9 mouse cellular contexts compared by ENCODE assay signal in genomic region chr15:79697011-79697410, GRCm38 (mm10). TPM values are rescaled to one million over a fixed set of nuclear protein-coding genes. Genes with fewer than 3 reads are reported as not detected.
DNase-seq lines count a peak whose midpoint lies in the region; ATAC-seq and TF ChIP-seq lines count a peak whose summit lies in the region.
"Had no signal": no experiment of that assay in that cellular context is flagged by ENCODE, and none has a peak within 500 bp of the region (broad histone marks: within the 10 kb centered on the region; RNA-seq: fewer than 3 reads in every experiment).

No protein-coding gene starts in this region.

- 54% methylated on average over 6 of the region's 6 CpGs for WGBS in forebrain, embryonic 15.5 days
- 60% methylated on average over 6 of the region's 6 CpGs for WGBS in kidney, postnatal 0 days

- H3K4me2 ChIP-seq in forebrain, embryonic 15.5 days (replicated peaks): no peak overlapping the region
- H3K4me2 ChIP-seq in kidney, postnatal 0 days (ENCODE audit: low read length): no peak overlapping the region
- H3K4me2 ChIP-seq: lung, embryonic 14.5 days had no signal

- peaks cover 64% of the 10 kb centered on the region for H3K4me1 ChIP-seq in G1E (ENCODE audit: insufficient read depth, low read depth, low read length)
- peaks cover 27% of the 10 kb centered on the region for H3K4me1 ChIP-seq in forebrain, embryonic 15.5 days
- H3K4me1 ChIP-seq in kidney, postnatal 0 days (replicated peaks; ENCODE audit: insufficient read depth, low read length): peaks cover 18% of the 10 kb centered on the region; the same call in 1 of the 2 replicates

- H3K4me3 ChIP-seq in G1E (ENCODE audit: low read depth, low read length): peak overlapping the region; percentile 53; the same call in 1 of the 2 replicates
- H3K4me3 ChIP-seq in forebrain, embryonic 15.5 days: no peak overlapping the region
- no peak overlapping the region for H3K4me3 ChIP-seq in kidney, postnatal 0 days (replicated peaks; ENCODE audit: low read depth, low read length)

- no peak for ATAC-seq in G1E (ENCODE audit: extremely low read depth, insufficient number of reproducible peaks, low FRiP score, poor library complexity, severe bottlenecking)
- ATAC-seq in forebrain, embryonic 15.5 days (replicated peaks): peak; percentile 72
- peak; percentile 71 for ATAC-seq in kidney, postnatal 0 days (replicated peaks; ENCODE audit: low FRiP score, low read depth)
- no peak for ATAC-seq in megakaryocyte, adult 5-6 weeks (ENCODE audit: poor library complexity, severe bottlenecking)

- no peaks in the 10 kb centered on the region for H3K27me3 ChIP-seq in G1E (ENCODE audit: insufficient read depth, low read length)
- no peaks in the 10 kb centered on the region for H3K27me3 ChIP-seq in forebrain, embryonic 15.5 days
- no peaks in the 10 kb centered on the region for H3K27me3 ChIP-seq in kidney, postnatal 0 days (ENCODE audit: insufficient read depth, low read length)

- peak overlapping the region; percentile 66 for H3K27ac ChIP-seq in forebrain, embryonic 15.5 days (replicated peaks)
- H3K27ac ChIP-seq in kidney, postnatal 0 days: peak overlapping the region; percentile 15; the same call in 1 of the 2 replicates

- DNase-seq in G1E (ENCODE audit: low spot score): no peak
- DNase-seq in brain, adult 2 months (ENCODE audit: low read depth, low spot score): peak; percentile 83
- DNase-seq in kidney, postnatal 0 days (ENCODE audit: low spot score): no peak
- DNase-seq in right cerebral cortex, postnatal 25 days: no peak
- DNase-seq in adrenal gland, adult 8-10 months: no peak
- DNase-seq in adipocyte (ENCODE audit: low spot score): no peak
- DNase-seq: lung, embryonic 14.5 days had no signal

- no peak overlapping the region for H3K9ac ChIP-seq in forebrain, embryonic 15.5 days (replicated peaks)
- H3K9ac ChIP-seq in kidney, postnatal 0 days (ENCODE audit: low read depth, low read length): no peak overlapping the region
- H3K9ac ChIP-seq: lung, embryonic 14.5 days had no signal

- H3K36me3 ChIP-seq in G1E (replicated peaks): peaks cover 63% of the 10 kb centered on the region
- H3K36me3 ChIP-seq in forebrain, embryonic 15.5 days: 0 out of 2 replicates have a peak, but pooled peaks cover 4% of the 10 kb centered on the region
- 0 out of 2 replicates have a peak, but pooled peaks cover 3% of the 10 kb centered on the region for H3K36me3 ChIP-seq in kidney, postnatal 0 days (ENCODE audit: insufficient read depth, low read length)

- no peak for TF ChIP-seq CTCF in G1E (IDR thresholded peaks at IDR 0.05; ENCODE audit: low read depth, low read length)
- no peak for TF ChIP-seq CTCF in kidney, postnatal 0 days (IDR thresholded peaks at IDR 0.05; ENCODE audit: low read depth)

- no peaks in the 10 kb centered on the region for H3K9me3 ChIP-seq in G1E (replicated peaks)
- H3K9me3 ChIP-seq in forebrain, embryonic 15.5 days: no peaks in the 10 kb centered on the region
- no peaks in the 10 kb centered on the region for H3K9me3 ChIP-seq in kidney, postnatal 0 days (replicated peaks; ENCODE audit: low read length)

RNA-seq across cellular contexts. Expression of gene Gtpbp1, which starts 6.4 kb away (rescaled TPM):
- 63.7 and 74.7 TPM in 2 replicates for total RNA-seq in G1E (2014; fragmentation: Nextera tagmentation)
- 54.8 and 58.6 TPM in 2 replicates for total RNA-seq in G1E (2017)
- 108 and 116 TPM in 2 replicates for polyA plus RNA-seq in G1E (2012)
- 53.9 and 58.0 TPM in 2 replicates for polyA plus RNA-seq in forebrain, embryonic 15.5 days (2015; fragmentation: Nextera tagmentation; extraction: Ambion mirVana)
- 24.3 and 26.9 TPM in 2 replicates for polyA plus RNA-seq in kidney, postnatal 0 days (2015; fragmentation: Nextera tagmentation; extraction: Ambion mirVana)
- 10 to 100 TPM; 27.2 to 43.1 (median 32.1) TPM for total RNA-seq in adrenal gland, adult 8-10 months (2022)
- 31.2 and 31.9 TPM in 2 replicates for total RNA-seq in megakaryocyte, adult 5-6 weeks (2015)
- 36.8 and 56.8 TPM in 2 replicates for total RNA-seq in megakaryocyte, adult 5-6 weeks (2017)

RNA-seq across cellular contexts. Expression of gene Josd1, which starts 9.3 kb away (rescaled TPM):
- 19.1 and 23.3 TPM in 2 replicates for total RNA-seq in G1E (2014; fragmentation: Nextera tagmentation)
- 21.6 and 21.9 TPM in 2 replicates for total RNA-seq in G1E (2017)
- polyA plus RNA-seq in G1E (2012): 16.7 and 22.6 TPM in 2 replicates
- polyA plus RNA-seq in forebrain, embryonic 15.5 days (2015; fragmentation: Nextera tagmentation; extraction: Ambion mirVana): 23.3 and 26.8 TPM in 2 replicates
- polyA plus RNA-seq in kidney, postnatal 0 days (2015; fragmentation: Nextera tagmentation; extraction: Ambion mirVana): 18.8 and 19.0 TPM in 2 replicates
- total RNA-seq in adrenal gland, adult 8-10 months (2022): 10 to 100 TPM; 22.8 to 30.3 (median 25.0) TPM
- 6.7 and 8.0 TPM in 2 replicates for total RNA-seq in megakaryocyte, adult 5-6 weeks (2015)
- 10.7 and 13.0 TPM in 2 replicates for total RNA-seq in megakaryocyte, adult 5-6 weeks (2017)

RNA-seq across cellular contexts. Expression of gene Tomm22, which starts 26.4 kb away (rescaled TPM):
- total RNA-seq in G1E (2014; fragmentation: Nextera tagmentation) (116 and 133 TPM in 2 replicates), G1E (2017) (144 and 169 TPM in 2 replicates)
- polyA plus RNA-seq in G1E (2012): 103 and 140 TPM in 2 replicates
- polyA plus RNA-seq in forebrain, embryonic 15.5 days (2015; fragmentation: Nextera tagmentation; extraction: Ambion mirVana): 264 and 266 TPM in 2 replicates
- 264 TPM in 2 replicates for polyA plus RNA-seq in kidney, postnatal 0 days (2015; fragmentation: Nextera tagmentation; extraction: Ambion mirVana)
- total RNA-seq in adrenal gland, adult 8-10 months (2022): 100 to 1,000 TPM in 2 of 4 experiments, 10 to 100 TPM in 2; 95.5 to 120 (median 105) TPM
- total RNA-seq in megakaryocyte, adult 5-6 weeks (2015): 161 and 184 TPM in 2 replicates
- total RNA-seq in megakaryocyte, adult 5-6 weeks (2017): 81.2 and 82.1 TPM in 2 replicates

RNA-seq across cellular contexts. Expression of gene Cby1, which starts 38.0 kb away (rescaled TPM):
- total RNA-seq in G1E (2014; fragmentation: Nextera tagmentation): 9.9 and 18.5 TPM in 2 replicates
- 44.7 and 54.5 TPM in 2 replicates for total RNA-seq in G1E (2017)
- 98.0 and 113 TPM in 2 replicates for polyA plus RNA-seq in G1E (2012)
- polyA plus RNA-seq in forebrain, embryonic 15.5 days (2015; fragmentation: Nextera tagmentation; extraction: Ambion mirVana): 116 and 124 TPM in 2 replicates
- 51.7 and 52.7 TPM in 2 replicates for polyA plus RNA-seq in kidney, postnatal 0 days (2015; fragmentation: Nextera tagmentation; extraction: Ambion mirVana)
- 10 to 100 TPM; 21.7 to 31.1 (median 24.9) TPM for total RNA-seq in adrenal gland, adult 8-10 months (2022)
- 9.9 and 12.9 TPM in 2 replicates for total RNA-seq in megakaryocyte, adult 5-6 weeks (2015)
- total RNA-seq in megakaryocyte, adult 5-6 weeks (2017): 45.0 and 52.0 TPM in 2 replicates

RNA-seq across cellular contexts. Expression of gene Fam227a, which starts 38.3 kb away (rescaled TPM):
- 0.90 and 3.4 TPM in 2 replicates for total RNA-seq in G1E (2014; fragmentation: Nextera tagmentation)
- 1.2 and 2.1 TPM in 2 replicates for total RNA-seq in G1E (2017)
- polyA plus RNA-seq in G1E (2012): 0.11 and 0.13 TPM in 2 replicates
- 4.7 and 5.2 TPM in 2 replicates for polyA plus RNA-seq in forebrain, embryonic 15.5 days (2015; fragmentation: Nextera tagmentation; extraction: Ambion mirVana)
- polyA plus RNA-seq in kidney, postnatal 0 days (2015; fragmentation: Nextera tagmentation; extraction: Ambion mirVana): 0.66 and 1.3 TPM in 2 replicates
- 1 to 10 TPM; 2.8 to 6.2 (median 4.4) TPM for total RNA-seq in adrenal gland, adult 8-10 months (2022)
- total RNA-seq in megakaryocyte, adult 5-6 weeks (2015): 0.20 and 0.87 TPM in 2 replicates
- total RNA-seq in megakaryocyte, adult 5-6 weeks (2017): 0.12 and 1.2 TPM in 2 replicates

Comparison
In these comparisons a context has a peak if more than half of its experiments do, and no peak if none do; other contexts are left out.
1. ATAC-seq: peak in forebrain, embryonic 15.5 days (single experiment) and kidney, postnatal 0 days (single experiment); none in G1E (single experiment) and megakaryocyte, adult 5-6 weeks (single experiment).